Mouse (Mus musculus) A20 (cell line): ENCODE results near the gene Usp18.

Experiments used
- DNase-seq: peaks from one replicate; pipeline ENCODE4 v3.0.0-alpha.2; 2011; ENCODE audit warnings: low read depth, low spot score

Usp18 gene

GRCm38 (mm10) chr6:121303466-121304220 lies 57.9 kb downstream of the Usp18 start:
- no peak for DNase-seq

GRCm38 (mm10) chr6:121304630-121305029 lies 58.9 kb downstream of the Usp18 start:
- DNase-seq = no peak

GRCm38 (mm10) chr6:121305571-121305970 lies 59.9 kb downstream of the Usp18 start:
- no peak for DNase-seq

GRCm38 (mm10) chr6:121310984-121311383 lies 65.3 kb downstream of the Usp18 start:
- no peak for DNase-seq

- DNase-seq = peak; percentile 20
Observed at GRCm38 (mm10) chr6:121319099-121319498, 73.4 kb downstream of the Usp18 start.
